Mouse (Mus musculus) E14TG2a.4 (cell line): ENCODE measurements around the gene Arhgef3.

Experiments
- CTCF ChIP-seq: conservative IDR thresholded peaks from 2 replicates; pipeline ENCODE4 v1.5.1; 2014; ENCODE audit warnings: low read length
- NANOG ChIP-seq: IDR thresholded peaks from 2 replicates; pipeline ENCODE4 v1.6.1; 2014; ENCODE audit warnings: borderline replicate concordance, low read length, mixed read lengths
- POU5F1 ChIP-seq: IDR thresholded peaks from 2 replicates; pipeline ENCODE4 v1.6.1; 2014; ENCODE audit warnings: low read length, borderline replicate concordance

GRCm38 (mm10) chr14:27400495-27400894, 285.8 kb downstream of the Arhgef3 start:
- TF ChIP-seq CTCF (no peak), POU5F1 (no peak), NANOG (no peak)
